Mouse (Mus musculus) stomach, postnatal 0 days (tissue): ENCODE data around the gene Ngef.

Experiments
- CTCF ChIP-seq: IDR thresholded peaks from 2 replicates; pipeline ENCODE4 v1.5.1; 2016; ENCODE audit warnings: antibody characterized with exemption, low read depth, mild to moderate bottlenecking, moderate library complexity
- EP300 ChIP-seq: optimal IDR thresholded peaks from 2 replicates; pipeline ENCODE3; 2016; ENCODE audit warnings: antibody characterized with exemption

DNA sequence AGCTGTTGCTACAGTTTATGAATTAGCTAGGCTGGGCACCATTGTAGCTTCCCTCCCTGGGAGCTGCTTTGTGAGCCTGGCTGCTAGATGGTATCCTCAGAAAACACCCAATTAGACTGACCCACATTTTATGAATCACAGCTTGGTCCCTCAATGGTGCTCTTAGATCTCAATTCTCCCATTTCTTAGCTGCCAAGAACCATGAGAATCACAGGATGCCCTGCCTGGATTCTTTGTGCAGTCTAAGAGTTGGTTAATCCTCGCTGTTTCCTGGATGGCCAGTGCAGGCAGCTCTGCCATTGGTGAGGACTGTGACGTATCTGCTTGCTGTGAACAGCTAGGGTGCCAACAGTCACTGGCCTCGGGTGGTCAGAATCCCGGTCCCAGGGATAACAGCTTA lies 80.1 kb downstream of the Ngef start:
- TF ChIP-seq CTCF, result no peak
- no peak for TF ChIP-seq EP300
